Mouse (Mus musculus): ENCODE measurements around the gene Dad1. TPM values are rescaled to one million over a fixed set of nuclear protein-coding genes. Genes with fewer than 3 reads are reported as not detected.

Gene Dad1
- 488 TPM for polyA plus RNA-seq (2017; shearing (Covaris generic))

GRCm38 (mm10) chr14:54253741-54254291 lies at the start of gene Dad1, which contains the start of gene Abhd4:
Gene Dad1, minus strand, starts transcription at chr14:54254104.
Gene Abhd4, plus strand, starts transcription at chr14:54254188.

GRCm38 (mm10) chr14:54284839-54285238 lies 30.9 kb upstream of the Dad1 start, which contains the start of gene Olfr49:
Gene Olfr49, minus strand, starts transcription at chr14:54284939.

Other genes with a start within 250 kb of the Dad1 start
- 20.2 TPM for gene Abhd4, start 84 bp upstream of the Dad1 start, polyA plus RNA-seq (2017; shearing (Covaris generic))
- not detected for gene Olfr49, start 30.8 kb upstream of the Dad1 start, polyA plus RNA-seq (2017; shearing (Covaris generic))
- gene Oxa1l, start 106.7 kb upstream of the Dad1 start, polyA plus RNA-seq (2017; shearing (Covaris generic)), result 36.9 TPM
- gene Slc7a7, start 163.7 kb upstream of the Dad1 start, polyA plus RNA-seq (2017; shearing (Covaris generic)), result not detected
- gene Mrpl52, start 172.8 kb upstream of the Dad1 start, polyA plus RNA-seq (2017; shearing (Covaris generic)), result 122 TPM
- 0.51 TPM for gene Mmp14, start 177.5 kb upstream of the Dad1 start, polyA plus RNA-seq (2017; shearing (Covaris generic))
- gene Lrp10, start 210.0 kb upstream of the Dad1 start, polyA plus RNA-seq (2017; shearing (Covaris generic)), result 246 TPM
- gene Rem2, start 222.0 kb upstream of the Dad1 start, polyA plus RNA-seq (2017; shearing (Covaris generic)), result not detected

Measured in effector memory CD4-positive, alpha-beta T cell, adult 7 months (primary cell).